Mouse (Mus musculus): Measurements from ENCODE around the gene Entpd2.

DNA sequence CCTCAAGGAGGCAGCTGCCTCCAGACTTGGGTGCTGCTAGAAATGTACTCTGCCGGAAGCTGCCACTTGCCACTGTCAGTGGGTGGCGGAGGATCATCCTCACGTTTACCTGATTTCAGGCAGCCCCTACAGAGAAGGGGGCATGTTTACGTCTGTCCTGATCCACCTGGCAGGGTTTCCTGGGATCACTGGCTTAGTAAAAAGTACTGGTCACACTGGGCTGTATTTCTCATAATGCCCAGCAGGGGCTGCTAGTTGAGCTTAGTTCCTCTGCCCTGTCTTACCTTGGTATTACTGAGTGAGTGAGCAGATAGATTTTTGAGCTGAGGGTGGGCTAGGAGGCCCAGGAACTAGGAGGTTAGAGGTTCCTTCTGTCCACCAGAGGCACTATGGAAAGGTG is 19.1 kb upstream of the Entpd2 start:
- TF ChIP-seq CTCF (IDR thresholded peaks at IDR 0.05; ENCODE audit: control insufficient read depth, insufficient read depth, insufficient replicate concordance, low read depth, low read length) (peak; percentile 33; the same call in 1 of the 2 replicates), POLR2A (IDR thresholded peaks at IDR 0.05; ENCODE audit: control insufficient read depth, low read depth, low read length) (no peak)
